Mouse (Mus musculus) forebrain, embryonic 10.5 days (tissue): ENCODE measurements around the gene H2afy. TPM values are rescaled to one million over a fixed set of nuclear protein-coding genes. Genes with fewer than 3 reads are reported as not detected.

ENCODE experiments used
- DNase-seq: peaks from one replicate; pipeline ENCODE4 v3.0.0-alpha.2; 2017; ENCODE audit warnings: low spot score; ENCODE audit errors: extremely low spot score
- H3K27ac ChIP-seq: fragments of 300-500 bp; sonication (generic); 2 replicates; pipeline ENCODE4 v1.5.1; 2016; ENCODE audit warnings: mild to moderate bottlenecking
- H3K27me3 ChIP-seq: fragments of 300-500 bp; sonication (generic); 2 replicates; pipeline ENCODE4 v1.6.1; 2016; ENCODE audit warnings: mild to moderate bottlenecking; ENCODE audit not compliant: poor library complexity, severe bottlenecking
- H3K36me3 ChIP-seq: fragments of 300-500 bp; sonication (generic); replicated peaks from 2 replicates; pipeline ENCODE4 v1.6.1; 2016; ENCODE audit warnings: mild to moderate bottlenecking, moderate library complexity
- H3K4me1 ChIP-seq: fragments of 300-500 bp; sonication (generic); 2 replicates; pipeline ENCODE4 v1.6.1; 2016
- H3K4me3 ChIP-seq: fragments of 300-500 bp; sonication (generic); 2 replicates; pipeline ENCODE4 v1.5.1; 2016; ENCODE audit warnings: mild to moderate bottlenecking, moderate library complexity
- H3K9me3 ChIP-seq: fragments of 300-500 bp; sonication (generic); 2 replicates; pipeline ENCODE4 v1.6.1; 2016; ENCODE audit warnings: mild to moderate bottlenecking, moderate library complexity
- WGBS: fragments of 180-500 bp; shearing (Covaris S2); methylation state at CpG from one replicate; pipeline ENCODE4 v1.1.7; 2016; 5-methylcytosine and 5-hydroxymethylcytosine counted together
- polyA plus RNA-seq: library from polyadenylated mRNA; unstranded; fragments of >200 nt; fragmentation: Nextera tagmentation; extraction: Ambion mirVana; gene quantifications from 2 replicates; pipeline ENCODE4 v1.2.1, GENCODE M21; 2016

The H2afy gene
- polyA plus RNA-seq, 1 experiment from 2014 or later = 554 TPM

- 78% methylated on average over 6 of the region's 6 CpGs for WGBS
- Histone ChIP-seq H3K27ac (no peak overlapping the region), H3K4me1 (peaks cover 40% of the 10 kb centered on the region), H3K4me3 (no peak overlapping the region), H3K9me3 (no peaks in the 10 kb centered on the region), H3K27me3 (no peaks in the 10 kb centered on the region), H3K36me3 (no peaks in the 10 kb centered on the region)
- no peak for DNase-seq
Measured at GRCm38 (mm10) chr13:56163751-56164150, 27.6 kb upstream of the H2afy start.

- Histone ChIP-seq H3K4me3 (no peak overlapping the region), H3K27ac (no peak overlapping the region), H3K36me3 (no peaks in the 10 kb centered on the region), H3K9me3 (no peaks in the 10 kb centered on the region), H3K27me3 (no peaks in the 10 kb centered on the region), H3K4me1 (peaks cover 40% of the 10 kb centered on the region)
- no peak for DNase-seq
- 86% methylated on average over 6 of the region's 6 CpGs for WGBS
Measured at GRCm38 (mm10) chr13:56162859-56163258, 26.7 kb upstream of the H2afy start.

- Histone ChIP-seq H3K27ac (peak overlapping the region; percentile 76), H3K27me3 (peaks cover 5% of the 10 kb centered on the region), H3K9me3 (no peaks in the 10 kb centered on the region), H3K4me3 (no peak overlapping the region), H3K36me3 (no peaks in the 10 kb centered on the region), H3K4me1 (peaks cover 49% of the 10 kb centered on the region)
- whole genome bisulfite sequencing = 47% methylated on average over 17 of the region's 17 CpGs
- peak; percentile 43 for DNase-seq
Measured at GRCm38 (mm10) chr13:56159614-56160363, 23.6 kb upstream of the H2afy start.

- WGBS = 74% methylated on average over 14 of the region's 14 CpGs
- Histone ChIP-seq H3K4me1 (peaks cover 45% of the 10 kb centered on the region), H3K27ac (peak overlapping the region; percentile 76), H3K27me3 (peaks cover 5% of the 10 kb centered on the region), H3K9me3 (no peaks in the 10 kb centered on the region), H3K4me3 (no peak overlapping the region), H3K36me3 (no peaks in the 10 kb centered on the region)
- no peak for DNase-seq
Measured at GRCm38 (mm10) chr13:56159016-56159601, 22.9 kb upstream of the H2afy start.

- H3K27ac ChIP-seq = no peak overlapping the region
- 74% methylated on average over 7 of the region's 7 CpGs for WGBS
Measured at GRCm38 (mm10) chr13:56155671-56156070, 19.5 kb upstream of the H2afy start.

GRCm38 (mm10) chr13:56155048-56155447 is 18.9 kb upstream of the H2afy start:
- 0 out of 2 replicates have a peak overlapping the region, but pooled peaks have one; percentile 35 for H3K27ac ChIP-seq
- DNase-seq = no peak
- peaks cover 49% of the 10 kb centered on the region for H3K4me1 ChIP-seq
- peaks cover 5% of the 10 kb centered on the region for H3K27me3 ChIP-seq
- 84% methylated on average over 5 of the region's 5 CpGs for WGBS
- H3K4me3 ChIP-seq = no peak overlapping the region
- H3K9me3 ChIP-seq = no peaks in the 10 kb centered on the region
- no peaks in the 10 kb centered on the region for H3K36me3 ChIP-seq

More at GRCm38 (mm10) chr13:56155671-56156070, 19.5 kb upstream of the H2afy start:
- Histone ChIP-seq H3K9me3 (no peaks in the 10 kb centered on the region), H3K27me3 (peaks cover 5% of the 10 kb centered on the region), H3K4me1 (peaks cover 55% of the 10 kb centered on the region), H3K4me3 (no peak overlapping the region), H3K36me3 (no peaks in the 10 kb centered on the region)
- no peak for DNase-seq

GRCm38 (mm10) chr13:56152773-56153460 is 16.8 kb upstream of the H2afy start:
- H3K27ac ChIP-seq = no peak overlapping the region
- H3K4me1 ChIP-seq = peaks cover 27% of the 10 kb centered on the region
- H3K4me3 ChIP-seq = no peak overlapping the region
- H3K27me3 ChIP-seq = peaks cover 6% of the 10 kb centered on the region
- H3K36me3 ChIP-seq = no peaks in the 10 kb centered on the region
- DNase-seq = no peak
- no peaks in the 10 kb centered on the region for H3K9me3 ChIP-seq
- WGBS = 76% methylated on average over 7 of the region's 7 CpGs

- Histone ChIP-seq H3K9me3 (no peaks in the 10 kb centered on the region), H3K27ac (no peak overlapping the region), H3K36me3 (no peaks in the 10 kb centered on the region), H3K4me1 (peaks cover 20% of the 10 kb centered on the region; the same call in 1 of the 2 replicates), H3K4me3 (no peak overlapping the region), H3K27me3 (peaks cover 7% of the 10 kb centered on the region)
- 51% methylated on average over 22 of the region's 22 CpGs for WGBS
- peak; percentile 74 for DNase-seq
Measured at GRCm38 (mm10) chr13:56151404-56152226, 15.5 kb upstream of the H2afy start.

- Histone ChIP-seq H3K9me3 (no peaks in the 10 kb centered on the region), H3K36me3 (no peaks in the 10 kb centered on the region), H3K4me1 (peaks cover 21% of the 10 kb centered on the region), H3K4me3 (no peak overlapping the region), H3K27me3 (peaks cover 37% of the 10 kb centered on the region), H3K27ac (no peak overlapping the region)
- WGBS = 22% methylated on average over 3 of the region's 3 CpGs
- no peak for DNase-seq
Measured at GRCm38 (mm10) chr13:56145523-56145922, 9.4 kb upstream of the H2afy start.

GRCm38 (mm10) chr13:56144021-56144420 is 7.9 kb upstream of the H2afy start:
- Histone ChIP-seq H3K27me3 (peaks cover 37% of the 10 kb centered on the region), H3K4me1 (peaks cover 21% of the 10 kb centered on the region), H3K27ac (no peak overlapping the region), H3K4me3 (no peak overlapping the region), H3K36me3 (no peaks in the 10 kb centered on the region), H3K9me3 (no peaks in the 10 kb centered on the region)
- 52% methylated on average over 2 of the region's 2 CpGs for WGBS
- no peak for DNase-seq

GRCm38 (mm10) chr13:56143151-56143513 is 7.0 kb upstream of the H2afy start:
- 3% methylated on average over 7 of the region's 7 CpGs for WGBS

GRCm38 (mm10) chr13:56142382-56143150 is 6.4 kb upstream of the H2afy start:
- no peak overlapping the region for H3K4me3 ChIP-seq
- peaks cover 21% of the 10 kb centered on the region for H3K4me1 ChIP-seq
- no peaks in the 10 kb centered on the region for H3K36me3 ChIP-seq
- H3K9me3 ChIP-seq = no peaks in the 10 kb centered on the region
- H3K27me3 ChIP-seq = peaks cover 32% of the 10 kb centered on the region
- 0 out of 2 replicates have a peak overlapping the region, but pooled peaks have one; percentile 16 for H3K27ac ChIP-seq
- 16% methylated on average over 11 of the region's 11 CpGs for WGBS
- DNase-seq = no peak

More at GRCm38 (mm10) chr13:56143151-56143513, 7.0 kb upstream of the H2afy start:
- no peak for DNase-seq
- Histone ChIP-seq H3K27ac (0 out of 2 replicates have a peak overlapping the region, but pooled peaks have one; percentile 16), H3K9me3 (no peaks in the 10 kb centered on the region), H3K4me3 (no peak overlapping the region), H3K27me3 (peaks cover 37% of the 10 kb centered on the region), H3K4me1 (peaks cover 21% of the 10 kb centered on the region), H3K36me3 (no peaks in the 10 kb centered on the region)
